Mouse (Mus musculus) heart, adult 2 months (tissue): ENCODE measurements at regions not wholly inside any gene's neighbourhood (a gene's known extent, or its start where the extent isn't known, plus 50 kb on each side); places are given as distances from the start of the nearest gene placed in this dataset.

Experiments
- CTCF ChIP-seq: fragments of 200-600 bp; IDR thresholded peaks from 2 replicates; pipeline ENCODE4 v1.8.1; 2022; ENCODE audit warnings: antibody characterized with exemption, mild to moderate bottlenecking, moderate library complexity
- EP300 ChIP-seq: fragments of 200-500 bp; IDR thresholded peaks from 2 replicates; pipeline ENCODE4 v1.6.1; 2011; ENCODE audit warnings: low read depth, low read length, control low read depth; ENCODE audit not compliant: insufficient read depth
- POLR2A ChIP-seq: fragments of 200-500 bp; IDR thresholded peaks from 2 replicates; pipeline ENCODE4 v1.6.1; 2011; ENCODE audit warnings: mild to moderate bottlenecking, low read depth, low read length, control low read depth; ENCODE audit not compliant: insufficient read depth

GRCm38 (mm10) chr1:73118661-73119060, 103.0 kb upstream of the Tnp1 start:
- TF ChIP-seq POLR2A (no peak), CTCF (no peak), EP300 (no peak)
